14 mouse cellular contexts compared by ENCODE assay signal in genomic region chr10:46016295-46016694, GRCm38 (mm10).
DNase-seq lines count a peak whose midpoint lies in the region; ATAC-seq lines count a peak whose summit lies in the region.
"Had no signal": no experiment of that assay in that cellular context is flagged by ENCODE, and none has a peak within 500 bp of the region (broad histone marks: within the 10 kb centered on the region; RNA-seq: fewer than 3 reads in every experiment).

No protein-coding gene starts in this region.

- ATAC-seq in hindbrain, embryonic 14.5 days (ENCODE audit: low FRiP score), result peak; percentile 67; the same call in 1 of the 2 replicates

- 0 out of 2 replicates have a peak, but pooled peaks cover 5% of the 10 kb centered on the region for H3K4me1 ChIP-seq in hindbrain, embryonic 14.5 days (replicated peaks; ENCODE audit: control insufficient read depth, insufficient read depth, low read length)
- no peaks in the 10 kb centered on the region for H3K4me1 ChIP-seq in hindbrain, embryonic 10.5 days (replicated peaks)

- peak; percentile 56 for DNase-seq in hindbrain, embryonic 14.5 days (ENCODE audit: low spot score)
- no peak for DNase-seq in hindbrain, embryonic 10.5 days (ENCODE audit: low spot score)
- peak; percentile 48 to 49 for DNase-seq in right cerebral cortex, postnatal 10 days (ENCODE audit: low spot score in 2 of 2)
- DNase-seq in right cerebral cortex, postnatal 36 days (ENCODE audit: low spot score in 2 of 2), result no peak
- DNase-seq in layer of hippocampus, adult 9-11 months, result peak; percentile 3
- DNase-seq in thymus, postnatal 14 days, result no peak
- DNase-seq in thymus, postnatal 36 days, result no peak
- DNase-seq: adrenal gland, adult 8-10 months; gastrocnemius, postnatal 10 days; lung, postnatal 4 days had no signal

- H3K9ac ChIP-seq in hindbrain, embryonic 14.5 days, result no peak overlapping the region
- H3K9ac ChIP-seq: liver, embryonic 14.5 days had no signal

- no peaks in the 10 kb centered on the region for H3K9me3 ChIP-seq in hindbrain, embryonic 14.5 days (ENCODE audit: control insufficient read depth, low read length)
- H3K9me3 ChIP-seq in hindbrain, embryonic 10.5 days, result no peaks in the 10 kb centered on the region

- WGBS in hindbrain, embryonic 14.5 days, result 38% methylated on average over 5 of the region's 5 CpGs
- WGBS in hindbrain, embryonic 10.5 days, result 82% methylated on average over 5 of the region's 5 CpGs

- no peaks in the 10 kb centered on the region for H3K27me3 ChIP-seq in hindbrain, embryonic 14.5 days (ENCODE audit: control insufficient read depth, insufficient read depth, low read length)
- H3K27me3 ChIP-seq in hindbrain, embryonic 10.5 days (ENCODE audit: insufficient read depth, poor library complexity, severe bottlenecking), result no peaks in the 10 kb centered on the region
- H3K27me3 ChIP-seq: CH12.LX had no signal

- 0 out of 2 replicates have a peak overlapping the region, but pooled peaks have one; percentile 29 for H3K27ac ChIP-seq in hindbrain, embryonic 14.5 days
- no peak overlapping the region for H3K27ac ChIP-seq in hindbrain, embryonic 10.5 days
- H3K27ac ChIP-seq: liver, embryonic 14.5 days had no signal

- no peak overlapping the region for H3K4me3 ChIP-seq in hindbrain, embryonic 14.5 days (replicated peaks; ENCODE audit: low read length)
- H3K4me3 ChIP-seq in hindbrain, embryonic 10.5 days, result no peak overlapping the region
- H3K4me3 ChIP-seq: erythroblast, embryonic 14.5 days had no signal

- H3K4me2 ChIP-seq in hindbrain, embryonic 14.5 days (replicated peaks), result no peak overlapping the region
- H3K4me2 ChIP-seq: heart, embryonic 11.5 days had no signal

- no peaks in the 10 kb centered on the region for H3K36me3 ChIP-seq in hindbrain, embryonic 14.5 days (replicated peaks; ENCODE audit: control insufficient read depth, insufficient read depth)
- H3K36me3 ChIP-seq in hindbrain, embryonic 10.5 days, result no peaks in the 10 kb centered on the region

Comparison
In these comparisons a context has a peak if more than half of its experiments do, and no peak if none do; other contexts are left out.
1. DNase-seq: peak in hindbrain, embryonic 14.5 days (single experiment), right cerebral cortex, postnatal 10 days (2 of 2) and layer of hippocampus, adult 9-11 months (single experiment); none in hindbrain, embryonic 10.5 days (single experiment), right cerebral cortex, postnatal 36 days (0 of 2), thymus, postnatal 14 days (single experiment) and thymus, postnatal 36 days (0 of 2).